Mouse (Mus musculus) adrenal gland, postnatal 14 days (tissue): ENCODE measurements around the gene March7. TPM values are rescaled to one million over a fixed set of nuclear protein-coding genes. Genes with fewer than 3 reads are reported as not detected.

Experiments
- DNase-seq: peaks from one replicate; pipeline ENCODE4 v3.0.0; 2021; ENCODE audit warnings: mixed read lengths
- long read RNA-seq, 2 experiments: library from polyadenylated mRNA; stranded (forward); transcript quantifications; one replicate each; pipeline ENCODE4 v2.0.0; 2021
- total RNA-seq: library from RNA; stranded (reverse); gene quantifications from 2 replicates; pipeline ENCODE4 v1.2.3, GENCODE M21; 2021

Gene March7
- total RNA-seq = 42.6 and 47.3 TPM in 2 replicates
- long read RNA-seq, experiment 1, transcript March7-203 (10 exons, 3,594 nt) = major isoform, 36 of 55 reads
- long read RNA-seq, experiment 1, partial matches to known transcripts = 1 of 55 reads
- long read RNA-seq, experiment 1, other reads (novel, unspliced or antisense) = 15 of 55 reads
- long read RNA-seq, experiment 2, transcript March7-203 (10 exons, 3,594 nt) = major isoform, 18 of 34 reads
- long read RNA-seq, experiment 2, partial matches to known transcripts = 0 of 34 reads
- long read RNA-seq, experiment 2, other reads (novel, unspliced or antisense) = 13 of 34 reads

DNA sequence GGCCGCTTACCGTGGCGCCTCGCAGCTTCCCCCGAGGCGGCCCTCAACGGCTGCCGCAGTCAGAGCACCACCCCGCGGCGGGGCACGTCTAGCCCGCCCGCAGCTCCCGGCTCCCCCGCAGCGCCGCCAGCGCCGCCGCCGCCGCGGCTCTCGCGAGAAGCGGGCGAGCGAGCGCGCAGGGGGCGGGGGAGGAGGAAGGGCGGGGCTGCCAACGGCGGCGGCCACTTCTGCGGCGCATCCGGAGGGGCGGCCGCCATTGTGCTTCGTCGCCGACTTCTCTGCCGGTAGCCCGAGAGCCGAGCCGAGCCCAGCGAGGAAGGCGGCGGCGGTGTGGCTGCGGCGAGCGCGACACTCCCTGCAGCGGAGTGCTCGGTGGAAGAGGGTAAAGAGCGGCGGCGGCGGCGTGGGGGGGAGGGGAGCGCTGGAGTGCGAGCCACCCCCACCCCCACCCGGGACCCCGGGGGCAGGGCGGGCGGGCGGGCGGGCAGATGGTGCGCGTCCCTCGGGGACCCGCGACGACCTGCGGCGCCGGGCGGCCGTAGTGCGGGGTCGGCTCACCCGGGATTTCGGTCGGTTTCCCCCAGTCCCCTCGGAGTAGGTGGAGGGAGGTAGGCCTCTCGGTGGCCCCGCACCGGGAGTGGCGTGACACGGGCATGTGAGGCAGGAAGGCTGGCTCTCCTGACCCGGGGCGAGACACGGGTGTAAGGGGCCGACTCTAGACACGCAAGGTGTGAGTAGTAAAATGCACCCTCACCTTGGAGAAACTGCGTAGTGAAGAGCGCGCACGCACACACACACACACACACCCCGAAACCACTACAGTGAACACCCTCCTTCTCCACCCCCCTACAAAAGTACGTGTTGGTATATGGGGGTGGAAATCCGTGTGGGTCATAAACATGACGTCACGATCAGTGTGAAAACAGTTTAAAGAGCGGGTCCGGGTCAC lies at the start of gene March7, which contains the start of gene Baz2b:
TSS of gene March7 (plus strand) at position 185 of the 949 bp plus-strand sequence.
TSS of gene Baz2b (minus strand) at position 137 of the 949 bp plus-strand sequence.
- peak; percentile 95 for DNase-seq

DNA sequence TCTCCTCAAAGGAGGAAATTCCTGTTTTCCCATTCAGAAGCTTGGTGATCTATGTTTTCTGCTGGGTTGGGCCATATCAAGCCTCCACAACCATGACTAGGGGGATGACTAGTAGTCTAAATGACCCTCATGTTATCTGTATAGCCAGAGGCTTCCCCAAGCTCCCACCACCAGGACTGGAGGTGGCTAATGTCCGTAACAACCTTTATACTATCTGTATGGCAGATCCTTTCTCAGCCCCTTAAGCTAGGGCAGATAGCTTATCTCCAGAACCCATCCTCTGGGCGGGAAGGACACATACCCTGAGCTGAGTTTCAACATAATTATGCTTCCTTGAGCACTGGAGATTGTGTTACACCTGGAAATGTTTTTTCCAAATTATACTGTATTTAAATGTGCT lies 45.9 kb upstream of the March7 start:
- DNase-seq = no peak

DNA sequence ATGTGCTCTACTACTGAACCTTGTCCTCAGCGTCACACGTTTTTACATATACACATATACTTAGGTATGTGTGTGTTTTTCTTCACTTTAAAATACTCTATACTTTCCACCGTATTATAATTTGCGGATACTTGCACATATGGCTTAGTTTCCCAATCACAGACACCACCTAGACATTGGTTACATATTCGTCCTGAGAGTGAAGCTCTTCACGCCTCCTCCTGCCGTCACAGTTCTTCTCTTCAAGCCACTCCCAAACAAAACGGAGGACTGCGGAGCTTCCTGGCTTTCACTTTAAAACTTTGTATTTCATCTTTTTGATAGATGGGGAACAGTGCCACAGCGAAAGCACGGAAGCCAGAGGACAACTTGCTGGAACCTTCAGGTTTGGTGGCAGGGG lies 44.0 kb upstream of the March7 start:
- no peak for DNase-seq

DNA sequence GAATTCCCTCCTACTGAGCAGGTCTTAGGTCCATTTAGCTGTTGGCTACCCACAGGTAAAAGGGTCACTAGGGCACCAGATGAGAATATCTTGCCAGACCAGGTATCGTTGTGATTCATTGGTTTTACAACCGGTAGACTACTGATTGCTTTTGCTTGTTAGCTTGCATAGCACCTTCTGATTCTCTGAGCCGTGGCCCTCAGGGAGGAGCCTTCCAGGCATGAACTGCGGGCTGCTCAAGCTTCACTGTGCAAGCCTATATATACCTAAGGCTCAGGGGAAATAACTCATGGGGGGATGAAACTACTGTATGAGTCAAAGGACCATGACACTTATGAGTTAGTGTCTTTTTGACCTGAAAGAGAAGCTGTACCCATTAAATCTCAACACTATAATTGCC lies 42.8 kb upstream of the March7 start:
- no peak for DNase-seq

DNA sequence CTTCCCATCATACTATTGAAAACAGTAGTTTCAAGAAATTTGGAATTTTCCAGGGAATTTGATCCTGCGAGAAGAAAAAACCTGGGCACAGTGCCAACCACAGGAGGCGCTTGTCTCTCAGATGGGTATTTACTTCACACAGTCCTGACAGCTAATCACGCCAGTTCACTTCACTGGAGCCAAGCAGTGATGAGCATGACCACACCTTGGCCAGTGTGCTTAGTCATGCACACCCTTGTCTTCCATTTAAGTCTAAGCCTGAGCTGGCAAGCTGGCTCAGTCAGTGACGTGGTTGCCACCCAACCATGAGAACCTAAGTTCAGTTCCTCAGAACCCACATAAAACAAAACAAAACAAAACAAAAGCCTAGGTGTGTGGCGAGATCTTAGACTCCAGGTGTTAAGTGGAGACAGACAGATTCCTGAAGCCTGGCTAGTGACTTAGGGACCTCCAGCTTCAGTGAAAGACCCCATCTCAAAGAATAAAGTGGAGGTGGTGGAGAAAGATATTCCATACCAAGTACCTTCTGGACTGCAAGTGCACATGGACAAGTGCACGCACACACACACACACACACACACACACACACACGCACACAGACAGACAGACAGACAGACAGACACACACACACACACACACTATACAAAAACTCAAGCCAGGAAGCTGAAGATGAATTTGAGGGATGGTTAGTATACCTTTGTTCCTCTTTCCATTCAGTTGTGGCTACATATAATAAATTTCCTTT lies 37.7 kb upstream of the March7 start:
- DNase-seq = peak; percentile 10

DNA sequence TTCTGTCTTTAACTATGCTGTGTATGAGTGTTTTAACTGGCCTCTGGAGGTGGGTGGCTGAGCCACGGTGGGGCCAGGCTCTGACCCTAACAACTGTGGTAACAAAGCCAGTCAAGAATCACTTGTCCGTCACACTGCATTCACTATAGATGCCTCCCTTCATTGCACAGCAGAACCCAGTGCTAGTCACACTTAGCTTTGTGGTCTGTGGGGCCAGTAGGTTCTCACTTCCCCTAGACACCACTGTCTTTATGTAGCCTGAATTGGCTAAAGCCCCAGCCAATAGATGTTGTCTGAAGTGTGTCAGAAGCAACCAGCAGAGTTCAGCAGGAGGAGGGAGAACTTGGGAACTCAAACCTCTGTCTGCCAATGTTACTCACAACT lies 37.2 kb upstream of the March7 start:
- DNase-seq = peak; percentile 7

DNA sequence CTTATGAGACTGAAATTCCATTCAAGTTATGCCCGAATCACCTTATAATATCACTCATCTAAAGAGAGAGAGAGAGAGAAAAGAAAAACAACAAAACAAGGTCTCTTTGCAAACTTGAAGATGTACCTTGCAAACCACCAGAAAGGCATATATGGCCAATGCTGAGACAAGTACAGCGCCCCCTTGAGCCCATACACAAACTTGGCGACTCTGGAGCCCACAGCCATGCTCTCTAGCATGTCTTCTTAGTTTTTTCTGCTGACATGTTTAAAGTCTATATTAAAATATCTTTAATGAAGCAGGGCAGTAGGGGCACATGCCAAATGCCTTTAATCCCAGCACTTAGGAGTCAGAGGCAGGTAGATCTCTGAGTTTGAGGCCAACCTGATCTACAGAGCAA lies 36.5 kb upstream of the March7 start:
- DNase-seq = no peak

DNA sequence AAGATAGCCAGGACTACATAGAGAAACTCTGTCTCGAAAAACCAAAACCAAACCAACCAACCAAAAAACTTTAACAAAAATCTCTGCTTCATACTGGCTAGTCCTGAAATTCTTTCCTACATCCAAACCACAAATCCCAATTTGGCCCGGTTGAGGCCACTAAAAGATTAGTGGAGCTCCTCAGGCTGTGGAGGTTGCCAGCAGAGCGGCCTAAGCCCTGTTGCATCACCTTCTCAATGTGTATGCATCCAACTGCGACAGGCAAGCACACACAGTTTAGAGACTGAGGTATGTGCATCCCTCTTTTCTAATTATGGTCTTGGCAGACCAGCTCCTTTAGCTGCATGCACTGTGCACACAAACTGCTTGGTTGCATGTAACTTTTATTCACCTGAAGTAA lies 36.1 kb upstream of the March7 start:
- DNase-seq = no peak

DNA sequence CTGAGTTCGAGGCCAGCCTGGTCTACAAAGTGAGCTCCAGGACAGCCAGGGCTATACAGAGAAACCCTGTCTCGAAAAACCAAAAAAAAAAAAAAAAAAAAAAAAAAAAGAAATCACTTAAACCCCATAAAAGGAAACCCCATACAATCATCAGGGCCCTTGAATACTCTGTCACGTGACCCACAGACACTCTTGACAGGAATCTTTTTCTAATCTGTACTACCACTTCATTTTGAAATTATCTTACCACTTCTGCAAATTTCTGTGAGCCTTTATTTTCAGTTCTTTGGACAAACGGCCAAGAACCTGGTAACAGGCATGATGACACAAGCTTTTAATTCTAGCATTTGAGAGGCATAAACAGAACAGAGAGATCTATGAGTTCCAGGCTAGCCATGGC lies 34.6 kb upstream of the March7 start:
- DNase-seq = no peak

DNA sequence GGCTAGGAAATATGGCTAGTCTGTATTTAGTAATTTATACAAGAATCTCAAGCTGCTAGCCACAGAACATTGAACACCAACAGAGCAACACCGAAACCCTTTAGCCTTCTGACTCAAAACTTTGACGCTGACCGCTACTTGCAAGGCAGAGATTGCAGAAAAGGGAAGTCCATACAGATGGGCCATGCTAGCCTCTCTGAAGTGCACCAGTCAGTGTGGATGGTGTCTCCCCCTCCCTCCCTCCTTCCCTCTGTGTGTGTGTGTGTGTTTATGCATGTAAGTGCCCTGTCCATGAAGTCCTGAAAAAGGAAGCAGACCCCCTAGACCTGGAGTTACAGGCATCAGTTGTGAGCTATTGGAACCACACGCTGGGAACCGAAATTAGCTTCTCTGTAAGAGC lies 33.6 kb upstream of the March7 start:
- no peak for DNase-seq

DNA sequence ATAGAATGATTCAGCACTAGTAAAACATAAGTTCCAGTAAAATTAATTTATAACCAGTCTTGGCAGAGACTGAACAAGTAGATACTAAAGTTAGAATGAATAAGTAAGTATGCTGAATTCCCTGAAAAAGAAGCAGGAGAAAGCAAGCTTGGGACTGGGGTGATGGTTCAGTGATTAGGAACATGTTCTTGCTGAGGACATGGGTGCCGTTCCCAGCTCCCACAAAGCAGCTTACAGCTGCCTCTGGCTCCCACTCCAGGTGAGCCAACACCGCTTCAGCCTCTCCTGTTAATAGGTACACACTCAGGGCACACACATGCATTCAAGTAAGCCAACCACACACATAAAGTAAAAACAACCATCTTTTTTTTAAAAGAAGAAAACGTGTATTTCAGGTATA lies 32.2 kb upstream of the March7 start:
- DNase-seq = no peak

DNA sequence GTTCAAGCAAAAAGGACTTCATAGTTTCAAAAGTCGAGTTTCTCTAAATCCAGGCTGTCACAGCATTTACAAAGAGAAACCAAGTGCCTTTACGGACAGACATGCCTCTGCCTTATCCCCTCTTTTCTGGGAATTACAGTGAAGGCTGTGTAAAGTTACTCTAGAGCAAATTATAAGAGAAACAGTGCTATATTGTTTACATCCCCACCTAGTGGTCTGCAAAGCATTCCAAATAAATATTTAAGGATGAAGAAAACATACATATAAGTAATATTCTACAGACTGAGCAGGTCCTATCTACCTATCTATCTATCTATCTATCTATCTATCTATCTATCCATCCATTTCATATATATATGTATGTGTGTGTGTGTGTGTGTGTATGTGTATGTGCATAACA lies 28.0 kb upstream of the March7 start:
- no peak for DNase-seq

DNA sequence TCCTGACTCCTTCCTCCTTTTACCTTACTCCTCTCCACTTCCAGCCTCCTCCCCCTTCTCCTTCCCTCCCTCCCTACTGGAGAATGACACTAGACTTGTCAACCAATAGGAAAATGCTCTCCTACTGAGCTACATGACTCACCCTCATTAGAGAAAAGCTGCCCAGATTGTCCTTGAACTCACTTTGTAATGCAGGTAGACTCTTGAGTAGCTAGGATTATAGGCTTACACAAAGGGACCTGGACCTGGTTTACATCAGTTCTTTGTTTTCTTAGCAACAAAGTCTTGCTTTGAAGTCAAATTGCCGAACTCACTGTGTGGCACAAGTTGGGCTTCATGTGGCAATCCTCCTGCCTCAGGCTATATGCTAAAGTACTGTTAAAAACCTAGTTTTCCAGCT lies 12.8 kb upstream of the March7 start:
- no peak for DNase-seq

DNA sequence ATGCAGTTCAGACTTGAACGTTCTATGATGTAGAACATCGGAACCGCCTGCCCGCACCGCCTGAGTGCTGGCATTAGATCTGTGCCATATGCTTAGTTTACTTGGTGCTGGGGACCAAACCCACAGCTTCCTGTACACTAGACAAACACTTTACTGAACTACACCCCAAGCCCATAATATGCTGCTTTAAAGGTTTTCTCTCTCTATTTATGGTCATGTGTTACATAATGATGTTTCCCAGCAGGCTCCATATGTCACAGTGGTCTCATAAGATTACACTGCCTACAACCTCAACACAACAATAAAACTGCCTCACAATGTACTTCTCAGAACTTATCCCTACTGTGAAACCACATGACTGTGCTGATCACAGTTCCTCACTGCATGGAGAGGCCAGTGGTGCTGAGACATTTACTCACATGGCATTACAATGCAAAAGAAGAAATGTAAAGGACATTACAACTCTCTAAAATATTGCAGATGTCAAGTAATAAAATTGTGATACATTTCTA lies 9.6 kb upstream of the March7 start:
- DNase-seq = no peak

DNA sequence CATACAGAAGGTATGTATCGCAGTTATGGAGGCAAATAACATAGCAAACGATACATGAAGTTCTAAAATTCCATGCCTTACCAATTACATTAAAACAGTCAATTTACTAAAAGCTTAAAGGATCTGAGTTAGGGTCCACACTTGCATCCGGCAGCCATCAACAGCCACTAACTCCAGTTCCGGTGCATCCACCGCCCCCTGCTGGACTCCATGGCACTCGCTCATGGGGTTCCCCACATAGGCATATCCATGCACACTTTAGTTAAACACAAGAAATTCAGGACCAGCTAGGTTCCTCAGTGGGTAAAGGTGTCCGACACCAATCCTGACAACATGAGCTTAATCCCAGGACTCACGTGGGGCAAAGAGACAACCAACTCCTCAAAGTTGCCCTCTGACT lies 9.0 kb upstream of the March7 start:
- DNase-seq = peak; percentile 82

DNA sequence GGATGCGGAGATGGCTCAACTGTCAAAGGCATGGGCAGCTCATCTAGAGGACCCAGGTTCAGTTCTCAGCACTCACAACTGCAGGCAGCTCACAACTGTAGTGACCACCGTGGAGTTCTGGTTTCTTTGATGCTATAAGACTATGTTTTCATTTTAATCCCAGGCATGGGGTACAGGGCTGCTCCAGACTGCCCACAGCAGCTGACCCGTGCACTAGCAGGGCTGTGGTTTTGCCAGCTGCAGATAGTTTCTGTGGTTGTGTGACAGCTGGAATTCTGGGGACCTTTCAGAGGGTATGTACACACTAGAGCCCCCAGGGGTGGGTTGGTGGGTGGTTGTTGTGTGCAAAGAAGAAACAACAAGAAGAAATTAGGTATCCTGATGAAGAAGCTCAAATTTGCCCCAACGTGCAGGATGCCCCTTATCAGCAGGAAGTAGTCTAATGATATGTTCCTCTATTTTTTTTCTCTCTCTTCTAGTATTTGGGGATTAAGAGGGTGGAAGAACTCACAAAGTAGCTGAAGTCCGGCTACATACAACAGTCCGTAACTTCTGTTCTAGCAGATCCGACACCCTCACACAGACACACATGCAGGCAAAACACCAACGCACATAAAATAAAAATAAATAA lies 6.7 kb upstream of the March7 start:
- DNase-seq = no peak

DNA sequence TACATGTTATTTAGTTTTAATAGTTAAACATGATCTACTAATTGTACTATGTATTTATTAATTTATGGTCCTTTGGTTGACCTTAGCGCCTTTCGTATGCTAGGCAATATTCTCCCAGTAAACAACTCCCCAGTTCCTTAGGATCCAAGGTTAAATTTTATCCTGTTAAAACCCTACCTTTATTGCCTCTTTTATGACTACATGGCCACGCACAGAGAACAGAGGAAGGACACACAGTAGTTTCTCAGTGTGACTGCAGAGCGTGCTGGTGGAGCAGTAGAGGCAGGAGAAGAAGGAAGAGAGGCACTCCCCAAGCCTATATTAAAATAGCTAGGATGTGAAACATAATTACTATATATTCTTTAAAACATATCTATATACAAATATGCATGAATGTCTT lies 6.0 kb upstream of the March7 start:
- no peak for DNase-seq

DNA sequence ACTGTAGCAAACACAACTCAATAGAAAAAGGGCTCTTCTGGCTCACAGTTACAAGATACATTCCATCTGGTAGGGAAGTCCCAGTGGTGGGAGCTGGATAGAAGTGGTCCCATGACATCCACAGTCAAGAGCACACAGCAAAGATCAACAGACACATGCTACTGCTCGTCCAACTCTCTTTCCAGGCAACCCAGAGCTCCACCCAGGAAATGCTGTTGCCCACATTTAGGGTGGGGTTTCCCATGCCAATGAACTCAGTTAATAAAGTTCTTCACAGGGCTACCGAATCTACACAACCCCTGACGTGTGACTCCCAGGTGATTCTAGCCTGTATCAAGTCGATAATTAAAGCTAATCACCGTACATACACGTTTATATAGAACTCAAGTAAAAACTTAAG lies 5.5 kb upstream of the March7 start:
- no peak for DNase-seq

DNA sequence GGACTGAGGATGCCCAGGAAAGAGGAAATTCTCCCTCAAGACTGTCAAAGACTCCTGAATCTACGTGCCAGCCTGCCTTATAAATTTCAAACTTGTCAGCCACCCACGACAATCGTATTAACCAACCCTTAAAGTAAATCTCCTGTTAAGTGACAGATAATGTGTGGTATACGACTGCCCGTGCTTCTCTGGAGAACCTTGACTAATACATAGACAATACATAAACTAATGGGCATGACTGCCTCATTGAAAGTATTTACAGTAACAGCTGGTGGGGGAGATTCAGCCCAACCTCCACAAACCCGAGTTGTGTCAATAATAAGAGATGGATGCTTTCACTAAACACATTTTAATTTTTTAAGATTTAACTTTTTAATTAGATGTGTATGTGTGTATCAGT lies 3.9 kb upstream of the March7 start:
- no peak for DNase-seq

DNA sequence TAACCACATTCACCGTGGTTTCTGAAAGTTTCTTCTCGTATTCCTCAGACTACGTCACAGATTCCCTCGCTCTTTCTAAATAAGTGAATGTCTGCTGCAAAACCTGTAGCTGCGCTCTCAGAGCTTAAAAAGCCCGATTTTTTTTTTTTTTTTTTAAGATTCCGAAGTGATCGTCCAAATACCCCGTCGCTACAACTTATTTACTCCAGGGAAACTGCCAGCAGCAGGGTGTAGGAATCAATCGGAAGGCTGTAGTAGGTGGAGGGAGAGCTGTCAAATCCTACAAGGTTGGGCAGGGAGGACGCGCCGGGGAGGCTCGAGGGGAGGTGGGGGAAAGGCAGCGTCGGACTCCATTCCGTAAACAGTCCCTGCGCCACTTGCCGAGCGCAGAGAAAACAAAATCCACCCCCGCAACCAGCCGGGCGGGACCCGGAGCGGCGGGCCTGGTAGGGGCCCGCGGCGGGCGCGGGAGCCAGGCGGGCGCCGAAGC lies 520 bp upstream of the March7 start:
- DNase-seq = peak; percentile 78

DNA sequence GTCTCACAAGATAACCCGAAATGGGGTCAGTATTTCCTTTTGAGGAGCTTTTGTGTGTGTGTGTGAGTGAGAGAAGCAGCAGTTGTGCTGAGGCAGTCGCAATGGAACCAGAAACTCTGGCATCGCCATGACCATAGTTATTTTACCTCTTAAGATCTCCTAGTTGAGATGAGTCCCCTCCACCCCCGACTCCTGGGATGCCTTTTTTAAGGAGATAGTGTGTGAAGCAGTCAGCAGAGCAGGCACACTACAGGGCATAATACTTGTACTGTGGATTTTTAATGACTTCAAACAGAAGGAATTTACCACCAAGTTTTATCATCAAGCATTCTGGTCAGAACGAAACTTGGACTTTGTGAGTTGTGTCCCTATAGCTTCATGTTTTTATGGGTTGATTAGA lies 1.1 kb downstream of the March7 start:
- no peak for DNase-seq

DNA sequence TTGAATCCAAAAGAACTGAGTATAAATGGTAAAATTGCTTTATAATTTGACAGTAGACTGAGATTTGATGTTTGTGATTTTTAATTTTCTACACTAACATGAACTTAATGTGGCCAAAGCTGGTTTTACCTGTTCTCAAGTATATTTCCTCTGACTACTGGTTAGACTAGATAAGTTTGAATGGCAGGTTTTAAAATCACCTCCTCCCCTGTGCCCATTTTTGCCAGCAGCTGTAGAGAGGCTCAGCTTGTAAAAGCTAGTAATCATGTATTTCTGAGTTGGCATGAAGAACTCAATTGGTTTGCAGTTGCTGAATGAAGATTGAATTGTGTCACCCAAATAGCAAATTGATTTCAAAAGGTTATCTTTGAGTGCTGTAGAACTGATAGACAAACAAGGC lies 2.8 kb downstream of the March7 start:
- no peak for DNase-seq
